Mouse (Mus musculus): ENCODE results near the gene Plcd3.

- TF ChIP-seq POLR2AphosphoS2 (IDR thresholded peaks at IDR 0.05; ENCODE audit: insufficient read length, low read depth), result peak; percentile 94
- TF ChIP-seq MAX (IDR thresholded peaks at IDR 0.05; ENCODE audit: low read depth), result no peak
- peak; percentile 89 for TF ChIP-seq POLR2A (IDR thresholded peaks at IDR 0.05; ENCODE audit: insufficient read length, low read depth)
- TF ChIP-seq MYOG (IDR thresholded peaks at IDR 0.05; ENCODE audit: control insufficient read depth in 1 of 3, insufficient read depth in 1 of 3, insufficient read length in 2 of 3, low read depth in 2 of 3), result no peak
- TF ChIP-seq SRF (IDR thresholded peaks at IDR 0.05; ENCODE audit: control insufficient read depth, insufficient read length, low read depth), result peak; percentile 94
- no peak for TF ChIP-seq E2F4 (IDR thresholded peaks at IDR 0.05; ENCODE audit: insufficient read depth)
- no peak for TF ChIP-seq USF1 (IDR thresholded peaks at IDR 0.05; ENCODE audit: low read depth)
- TF ChIP-seq TCF12 (IDR thresholded peaks at IDR 0.05; ENCODE audit: insufficient read depth, poor library complexity, severe bottlenecking), result no peak
- TF ChIP-seq MYOD1 (IDR thresholded peaks at IDR 0.05; ENCODE audit: control insufficient read depth in 1 of 3, insufficient read length in 2 of 3, low read depth in 2 of 3), result no peak
- peak; percentile 72 for TF ChIP-seq CEBPB (IDR thresholded peaks at IDR 0.05; ENCODE audit: insufficient read depth, poor library complexity, severe bottlenecking)
- TF ChIP-seq TCF3 (IDR thresholded peaks at IDR 0.05; ENCODE audit: insufficient read length, low read depth), result no peak
- TF ChIP-seq REST (IDR thresholded peaks at IDR 0.05; ENCODE audit: insufficient read depth, insufficient read length), result peak; percentile 51
Observed at GRCm38 (mm10) chr11:103028176-103028891, 73.1 kb downstream of the Plcd3 start, which contains the start of the genes Nmt1 and Dcakd.

Measured in myocyte (in vitro differentiated cells).